Mouse (Mus musculus) ES-Bruce4 (cell line): ENCODE results near the gene Slc43a2.

Experiments
- CTCF ChIP-seq: IDR thresholded peaks from one replicate; pipeline ENCODE4 v1.8.1; 2011; ENCODE audit warnings: low read depth, low read length
- EP300 ChIP-seq: IDR thresholded peaks from 2 replicates; pipeline ENCODE4 v1.6.1; 2011; ENCODE audit warnings: low read depth, low read length; ENCODE audit not compliant: insufficient read depth
- POLR2A ChIP-seq: IDR thresholded peaks from one replicate; pipeline ENCODE4 v1.8.1; 2011; ENCODE audit warnings: low read length; ENCODE audit not compliant: insufficient read depth

GRCm38 (mm10) chr11:75572854-75573650 is 41.6 kb downstream of the Slc43a2 start:
- peak; percentile 97 for TF ChIP-seq CTCF
- no peak for TF ChIP-seq POLR2A
- 0 out of 2 replicates have a peak, but pooled peaks have one; percentile 45 for TF ChIP-seq EP300
